Mouse (Mus musculus) myocyte (in vitro differentiated cells): ENCODE measurements around the gene Ubac2. TPM values are rescaled to one million over a fixed set of nuclear protein-coding genes. Genes with fewer than 3 reads are reported as not detected.

ENCODE experiments used
- H3K27me3 ChIP-seq: one replicate; pipeline ENCODE4 v1.6.1; 2011; ENCODE audit not compliant: control insufficient read depth, insufficient read depth, insufficient read length
- H3K36me3 ChIP-seq: one replicate; pipeline ENCODE4 v1.6.1; 2011; ENCODE audit not compliant: control insufficient read depth, insufficient read depth
- H3K4me2 ChIP-seq: one replicate; pipeline ENCODE4 v1.6.1; 2011; ENCODE audit warnings: low read depth, control low read depth
- H3K4me3 ChIP-seq: one replicate; pipeline ENCODE4 v1.5.1; 2011; ENCODE audit warnings: mild to moderate bottlenecking, control low read depth, moderate library complexity
- H3K79me2 ChIP-seq: one replicate; pipeline ENCODE4 v1.6.1; 2011; ENCODE audit not compliant: control insufficient read depth, insufficient read depth
- H3ac ChIP-seq: one replicate; pipeline ENCODE4 v1.6.1; 2011; ENCODE audit not compliant: control insufficient read depth, insufficient read length
- CEBPB ChIP-seq: IDR thresholded peaks from 2 replicates; pipeline ENCODE4 v1.6.1; 2011; ENCODE audit warnings: mild to moderate bottlenecking, moderate library complexity; ENCODE audit not compliant: poor library complexity, insufficient read depth, severe bottlenecking
- E2F4 ChIP-seq: IDR thresholded peaks from one replicate; pipeline ENCODE4 v1.6.1; 2011; ENCODE audit warnings: mild to moderate bottlenecking, control low read depth, moderate library complexity; ENCODE audit not compliant: insufficient read depth
- MAX ChIP-seq: IDR thresholded peaks from one replicate; pipeline ENCODE4 v1.6.1; 2011; ENCODE audit warnings: low read depth, mild to moderate bottlenecking, control low read depth
- MYOD1 ChIP-seq, 3 experiments: IDR thresholded peaks; one replicate each; pipeline ENCODE4 v1.6.1; 2011; ENCODE audit warnings: control low read depth in 2 of 3, low read depth in 2 of 3, mild to moderate bottlenecking in 2 of 3, moderate library complexity in 1 of 3; ENCODE audit not compliant: insufficient read length in 2 of 3, control insufficient read depth in 1 of 3
- MYOG ChIP-seq, 3 experiments: IDR thresholded peaks; one replicate each; pipeline ENCODE4 v1.6.1; 2011; ENCODE audit warnings: control low read depth in 2 of 3, low read depth in 2 of 3, mild to moderate bottlenecking in 2 of 3; ENCODE audit not compliant: insufficient read length in 2 of 3, control insufficient read depth in 1 of 3, insufficient read depth in 1 of 3
- POLR2A ChIP-seq: IDR thresholded peaks from one replicate; pipeline ENCODE4 v1.6.1; 2011; ENCODE audit warnings: low read depth, mild to moderate bottlenecking, control low read depth, moderate library complexity; ENCODE audit not compliant: insufficient read length
- POLR2AphosphoS2 ChIP-seq: IDR thresholded peaks from one replicate; pipeline ENCODE4 v1.6.1; 2011; ENCODE audit warnings: low read depth, control low read depth; ENCODE audit not compliant: insufficient read length
- REST ChIP-seq: IDR thresholded peaks from one replicate; pipeline ENCODE4 v1.6.1; 2011; ENCODE audit warnings: mild to moderate bottlenecking, control low read depth, moderate library complexity; ENCODE audit not compliant: insufficient read depth, insufficient read length
- SRF ChIP-seq: IDR thresholded peaks from one replicate; pipeline ENCODE4 v1.6.1; 2011; ENCODE audit warnings: low read depth; ENCODE audit not compliant: control insufficient read depth, insufficient read length
- TCF12 ChIP-seq: IDR thresholded peaks from one replicate; pipeline ENCODE4 v1.6.1; 2011; ENCODE audit warnings: mild to moderate bottlenecking, control low read depth; ENCODE audit not compliant: poor library complexity, insufficient read depth, severe bottlenecking
- TCF3 ChIP-seq: IDR thresholded peaks from one replicate; pipeline ENCODE4 v1.6.1; 2011; ENCODE audit warnings: low read depth, control low read depth; ENCODE audit not compliant: insufficient read length
- USF1 ChIP-seq: IDR thresholded peaks from one replicate; pipeline ENCODE4 v1.6.1; 2011; ENCODE audit warnings: low read depth, mild to moderate bottlenecking, control low read depth, moderate library complexity
- polyA plus RNA-seq: library from polyadenylated mRNA; unstranded; fragments of >200 nt; fragmentation: generic; extraction: Trizol; gene quantifications from one replicate; pipeline ENCODE4 v1.2.1, GENCODE M21; 2012; ENCODE audit warnings: missing spikeins

Gene Ubac2
- polyA plus RNA-seq, 1 experiment = 33.1 TPM

DNA sequence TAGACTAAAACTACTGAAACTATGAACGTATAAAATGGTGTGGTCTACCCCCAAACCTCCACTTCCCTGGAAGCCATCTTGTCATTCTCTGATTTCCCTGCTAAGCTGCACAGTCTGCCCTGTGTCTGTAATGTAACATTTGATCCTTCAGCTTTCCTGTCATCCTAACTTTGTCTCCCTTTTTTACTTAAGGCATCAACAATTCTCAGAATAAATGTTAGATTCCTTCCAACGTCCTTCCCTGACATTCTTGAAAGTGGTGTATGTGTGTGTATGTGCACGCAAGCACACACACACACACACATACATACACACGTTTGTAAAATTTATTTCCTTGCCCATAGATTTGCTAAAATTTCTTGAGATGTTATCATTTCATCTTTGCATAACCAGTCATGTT is 81.6 kb downstream of the Ubac2 start:
- Histone ChIP-seq H3K36me3 (no peaks in the 10 kb centered on the region), H3ac (no peak overlapping the region), H3K4me2 (no peak overlapping the region), H3K79me2 (no peaks in the 10 kb centered on the region), H3K4me3 (no peak overlapping the region), H3K27me3 (no peaks in the 10 kb centered on the region)
- TF ChIP-seq POLR2AphosphoS2 (no peak), CEBPB (no peak), POLR2A (no peak), MYOD1 (IDR thresholded peaks at IDR 0.05; ENCODE audit: control insufficient read depth in 1 of 3, insufficient read length in 2 of 3, low read depth in 2 of 3) (no peak), TCF3 (no peak), REST (no peak), USF1 (no peak), MAX (no peak), TCF12 (no peak), SRF (no peak), MYOG (IDR thresholded peaks at IDR 0.05; ENCODE audit: control insufficient read depth in 1 of 3, insufficient read depth in 1 of 3, insufficient read length in 2 of 3, low read depth in 2 of 3) (no peak), E2F4 (no peak)

DNA sequence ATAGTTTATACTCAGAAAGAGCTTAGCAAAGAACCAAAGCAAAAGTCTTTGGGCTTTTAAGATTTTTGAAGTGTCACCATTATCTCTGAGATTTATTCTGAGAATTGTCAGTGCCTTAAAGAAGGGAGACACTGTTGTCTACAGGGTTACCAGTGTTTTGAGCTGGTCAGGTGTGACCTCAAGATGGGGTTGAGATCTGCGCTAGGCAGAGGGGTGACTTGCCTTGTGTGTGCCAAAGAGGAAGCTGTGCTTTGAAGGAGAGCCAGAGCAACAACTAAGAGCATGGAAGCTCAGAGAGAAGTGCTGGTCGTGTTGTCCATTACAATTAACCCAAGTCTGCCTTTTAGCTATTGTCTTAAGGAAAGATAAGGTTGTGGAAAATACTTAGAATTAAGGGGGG is 82.1 kb downstream of the Ubac2 start:
- Histone ChIP-seq H3K27me3 (no peaks in the 10 kb centered on the region), H3K4me2 (no peak overlapping the region), H3K36me3 (no peaks in the 10 kb centered on the region), H3ac (no peak overlapping the region), H3K4me3 (no peak overlapping the region), H3K79me2 (no peaks in the 10 kb centered on the region)
- no peak for TF ChIP-seq USF1
- TF ChIP-seq REST = no peak
- no peak for TF ChIP-seq MAX
- TF ChIP-seq E2F4 = no peak
- TF ChIP-seq TCF12 = no peak

DNA sequence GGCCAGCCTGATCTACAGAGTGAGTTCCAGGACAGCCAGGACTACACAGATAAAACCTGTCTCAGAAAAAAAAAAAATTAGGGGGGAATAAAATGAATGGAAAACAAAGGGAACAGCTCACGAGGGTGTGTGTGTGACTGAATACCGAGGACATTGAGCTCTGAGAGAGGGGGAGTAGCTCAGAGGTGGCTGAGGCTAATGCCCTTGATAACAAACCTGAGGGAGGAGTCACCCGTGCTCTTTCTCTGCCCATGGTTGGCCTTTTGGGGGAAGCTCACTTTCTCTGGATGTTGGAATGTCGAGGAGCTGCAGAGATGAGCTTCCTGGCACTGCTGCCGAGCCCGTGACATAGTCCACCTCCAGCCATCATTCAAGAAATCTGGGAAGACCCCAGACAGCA is 82.6 kb downstream of the Ubac2 start:
- H3K27me3 ChIP-seq = no peaks in the 10 kb centered on the region
- no peak overlapping the region for H3K4me3 ChIP-seq
- TF ChIP-seq E2F4 (no peak), TCF12 (no peak), CEBPB (no peak), MAX (no peak), POLR2AphosphoS2 (no peak), MYOD1 (IDR thresholded peaks at IDR 0.05; ENCODE audit: control insufficient read depth in 1 of 3, insufficient read length in 2 of 3, low read depth in 2 of 3) (no peak), POLR2A (no peak), SRF (no peak), MYOG (IDR thresholded peaks at IDR 0.05; ENCODE audit: control insufficient read depth in 1 of 3, insufficient read depth in 1 of 3, insufficient read length in 2 of 3, low read depth in 2 of 3) (no peak), REST (no peak), TCF3 (no peak), USF1 (no peak)
- no peak overlapping the region for H3K4me2 ChIP-seq
- no peaks in the 10 kb centered on the region for H3K36me3 ChIP-seq
- H3K79me2 ChIP-seq = no peaks in the 10 kb centered on the region
- H3ac ChIP-seq = no peak overlapping the region

GRCm38 (mm10) chr14:121961496-121962127 is 83.2 kb downstream of the Ubac2 start:
- H3ac ChIP-seq = no peak overlapping the region
- no peaks in the 10 kb centered on the region for H3K79me2 ChIP-seq
- H3K4me3 ChIP-seq = no peak overlapping the region
- no peak for TF ChIP-seq TCF3
- no peak for TF ChIP-seq MYOG (IDR thresholded peaks at IDR 0.05; ENCODE audit: control insufficient read depth in 1 of 3, insufficient read depth in 1 of 3, insufficient read length in 2 of 3, low read depth in 2 of 3)
- TF ChIP-seq E2F4 = no peak
- TF ChIP-seq MAX = no peak
- no peak for TF ChIP-seq CEBPB
- TF ChIP-seq POLR2A = no peak
- no peak for TF ChIP-seq MYOD1 (IDR thresholded peaks at IDR 0.05; ENCODE audit: control insufficient read depth in 1 of 3, insufficient read length in 2 of 3, low read depth in 2 of 3)
- TF ChIP-seq REST = no peak
- no peak for TF ChIP-seq USF1
- TF ChIP-seq POLR2AphosphoS2 = no peak
- no peak for TF ChIP-seq SRF
- TF ChIP-seq TCF12 = no peak
- H3K36me3 ChIP-seq = no peaks in the 10 kb centered on the region
- H3K27me3 ChIP-seq = no peaks in the 10 kb centered on the region
- H3K4me2 ChIP-seq = no peak overlapping the region
